Mouse (Mus musculus) gastrocnemius, adult 2 months (tissue): ENCODE measurements around the gene Cd44. TPM values are rescaled to one million over a fixed set of nuclear protein-coding genes. Genes with fewer than 3 reads are reported as not detected.
A peak's percentile ranks its signal among the peaks of the same experiment; 100 is the strongest.

Experiments
- DNase-seq: peaks from one replicate; pipeline ENCODE4 v3.0.0; 2022
- H3K27ac ChIP-seq: fragments of 200-600 bp; 2 replicates; pipeline ENCODE4 v1.8.1; 2022; ENCODE audit warnings: mild to moderate bottlenecking
- H3K4me3 ChIP-seq: fragments of 200-600 bp; 2 replicates; pipeline ENCODE4 v1.8.1; 2022; ENCODE audit warnings: mild to moderate bottlenecking, moderate library complexity
- CTCF ChIP-seq: fragments of 200-600 bp; IDR thresholded peaks from 2 replicates; pipeline ENCODE4 v1.8.1; 2022; ENCODE audit warnings: antibody characterized with exemption, mild to moderate bottlenecking, moderate library complexity
- intact Hi-C: fragments of 180-260 bp; cut with DNase I; formaldehyde crosslinking; loops from one replicate; pipeline ENCODE4 v1.15.1; 2025
- total RNA-seq, 2 experiments: library from RNA; stranded (reverse); gene quantifications; 2 replicates each; pipeline ENCODE4 v1.2.3; 2021

Gene Cd44
- total RNA-seq, 2 experiments from 2014 or later: 4.1 to 6.1 TPM

DNA sequence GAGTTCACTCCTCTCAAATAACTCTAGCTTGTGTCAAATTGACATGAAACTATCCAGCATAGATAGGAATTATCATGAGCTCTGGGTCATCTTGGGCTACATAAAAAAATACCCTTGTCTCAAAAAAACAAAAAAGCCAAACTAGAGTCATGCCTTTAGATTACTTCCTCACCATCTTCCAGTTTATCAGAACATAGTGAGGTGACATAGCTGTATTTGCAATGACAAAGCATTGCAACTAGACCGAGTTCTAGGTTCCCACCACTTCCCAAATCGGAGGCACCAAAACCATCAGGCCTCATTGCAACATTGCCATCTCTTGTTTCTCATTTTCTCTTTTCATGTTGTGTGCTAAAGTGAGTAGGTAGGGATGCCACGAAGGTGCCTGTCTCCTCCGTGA, 24.0 kb downstream of the Cd44 start:
- H3K27ac ChIP-seq: peak overlapping the region; percentile 57; the same call in 1 of the 2 replicates
- no peak for DNase-seq
- no peak for TF ChIP-seq CTCF
- no peak overlapping the region for H3K4me3 ChIP-seq
- intact Hi-C loops: no loop called here

DNA sequence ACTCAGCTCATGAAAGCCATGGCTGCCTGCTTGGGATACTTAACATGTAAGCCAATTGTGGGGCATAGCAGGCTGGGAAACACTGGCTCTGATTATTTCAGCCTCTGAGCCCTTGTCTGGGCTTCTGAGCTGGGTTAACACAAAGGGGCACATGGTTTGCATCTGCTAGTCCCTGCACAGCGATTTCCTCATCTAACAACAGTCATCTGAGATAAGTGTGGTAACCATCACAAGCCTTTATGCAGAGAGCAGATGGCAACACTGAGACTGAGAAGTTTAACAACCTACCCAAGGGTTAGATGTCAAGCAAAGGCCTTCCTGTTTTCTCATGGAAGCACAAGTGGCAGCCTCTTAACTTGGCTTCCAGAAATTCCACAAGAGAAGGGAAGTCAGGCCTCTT, 25.3 kb downstream of the Cd44 start:
- Histone ChIP-seq H3K4me3 (no peak overlapping the region), H3K27ac (peak overlapping the region; percentile 57)
- no peak for TF ChIP-seq CTCF
- no peak for DNase-seq
- intact Hi-C loops: no loop called here

DNA sequence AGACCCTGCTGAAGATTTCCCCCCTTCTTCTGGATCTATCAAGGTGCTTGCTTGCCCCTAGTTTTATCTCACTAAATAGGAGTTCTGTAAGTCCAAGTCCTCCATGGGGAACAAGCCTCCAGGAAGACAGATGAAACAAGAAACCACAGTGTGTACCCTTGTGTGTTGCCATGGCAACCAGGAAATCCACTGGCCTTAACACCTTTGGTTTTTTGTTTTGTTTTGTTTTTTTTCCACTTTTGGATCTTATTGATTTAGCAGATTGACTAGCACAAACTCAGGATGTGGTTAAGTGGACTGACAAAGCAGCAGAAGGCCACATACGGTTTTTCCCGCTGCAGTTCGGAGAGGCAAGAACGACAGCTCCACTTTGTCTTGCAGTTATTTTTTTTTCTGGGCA, 27.6 kb downstream of the Cd44 start:
- H3K27ac ChIP-seq: peak overlapping the region; percentile 69
- no peak for TF ChIP-seq CTCF
- intact Hi-C loops: no loop called here
- DNase-seq: no peak
- H3K4me3 ChIP-seq: no peak overlapping the region

DNA sequence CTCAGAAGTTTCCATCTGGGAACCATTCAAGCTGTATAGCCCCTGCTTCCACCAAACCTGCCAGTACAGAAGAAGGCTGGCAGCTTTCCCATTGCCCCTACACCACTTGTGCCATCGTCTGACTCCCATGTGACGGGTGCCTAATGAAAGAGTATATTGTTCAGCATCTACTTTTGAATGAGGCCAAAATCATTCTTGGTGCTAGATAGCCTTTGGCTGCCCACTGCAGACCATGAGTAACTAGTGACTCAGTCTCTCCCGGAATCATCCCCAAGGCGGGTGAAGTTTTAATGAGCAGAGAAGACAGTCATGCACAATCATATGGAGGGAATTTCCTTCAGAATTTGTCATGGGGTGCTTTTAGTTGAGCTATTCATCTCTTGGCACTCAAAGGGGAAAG, 28.3 kb downstream of the Cd44 start:
- TF ChIP-seq CTCF: no peak
- intact Hi-C loops: no loop called here
- DNase-seq: no peak
- no peak overlapping the region for H3K4me3 ChIP-seq
- H3K27ac ChIP-seq: peak overlapping the region; percentile 69

DNA sequence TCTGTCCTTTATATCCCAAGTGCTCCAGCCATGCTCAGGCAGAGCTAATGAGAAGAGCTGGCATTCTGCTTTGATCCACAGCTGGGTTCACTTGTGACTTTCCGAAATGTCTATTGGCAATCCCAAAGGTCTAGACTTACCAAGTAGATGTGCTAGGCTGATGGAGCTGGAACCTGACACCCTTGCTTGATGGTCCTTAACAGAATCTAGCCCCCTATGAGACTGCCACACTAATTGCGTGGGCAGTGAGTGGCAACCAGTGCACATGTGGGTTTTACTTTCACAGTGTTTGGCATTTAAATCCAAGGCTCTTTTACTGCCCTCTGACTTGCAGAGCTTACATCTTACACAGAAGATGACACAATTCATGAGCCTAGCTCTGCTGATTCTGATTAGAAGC, 29.0 kb downstream of the Cd44 start:
- peak overlapping the region; percentile 8; the same call in 1 of the 2 replicates for H3K27ac ChIP-seq
- DNase-seq: no peak
- no peak for TF ChIP-seq CTCF
- H3K4me3 ChIP-seq: no peak overlapping the region
- intact Hi-C loops: no loop called here

DNA sequence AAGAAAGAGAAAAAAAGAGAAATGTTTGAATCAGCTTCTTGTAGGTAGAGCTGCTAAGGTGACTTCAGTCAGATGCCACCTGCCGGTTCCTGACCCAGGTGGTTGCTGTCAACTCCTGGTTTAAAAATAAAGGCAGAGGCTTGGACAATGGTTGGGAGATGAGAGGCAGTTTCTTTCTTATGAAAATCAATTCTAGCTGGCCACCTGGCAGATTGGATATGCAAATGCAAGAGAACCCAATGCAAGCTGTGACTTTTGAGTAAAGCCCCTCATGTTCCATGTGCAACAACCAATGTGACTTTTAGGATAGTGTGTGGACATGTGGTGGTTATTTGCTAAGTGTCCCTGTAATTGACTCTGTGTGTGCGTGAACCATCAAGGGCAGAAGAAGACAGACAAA, 33.0 kb downstream of the Cd44 start:
- TF ChIP-seq CTCF: no peak
- intact Hi-C loops: no loop called here

DNA sequence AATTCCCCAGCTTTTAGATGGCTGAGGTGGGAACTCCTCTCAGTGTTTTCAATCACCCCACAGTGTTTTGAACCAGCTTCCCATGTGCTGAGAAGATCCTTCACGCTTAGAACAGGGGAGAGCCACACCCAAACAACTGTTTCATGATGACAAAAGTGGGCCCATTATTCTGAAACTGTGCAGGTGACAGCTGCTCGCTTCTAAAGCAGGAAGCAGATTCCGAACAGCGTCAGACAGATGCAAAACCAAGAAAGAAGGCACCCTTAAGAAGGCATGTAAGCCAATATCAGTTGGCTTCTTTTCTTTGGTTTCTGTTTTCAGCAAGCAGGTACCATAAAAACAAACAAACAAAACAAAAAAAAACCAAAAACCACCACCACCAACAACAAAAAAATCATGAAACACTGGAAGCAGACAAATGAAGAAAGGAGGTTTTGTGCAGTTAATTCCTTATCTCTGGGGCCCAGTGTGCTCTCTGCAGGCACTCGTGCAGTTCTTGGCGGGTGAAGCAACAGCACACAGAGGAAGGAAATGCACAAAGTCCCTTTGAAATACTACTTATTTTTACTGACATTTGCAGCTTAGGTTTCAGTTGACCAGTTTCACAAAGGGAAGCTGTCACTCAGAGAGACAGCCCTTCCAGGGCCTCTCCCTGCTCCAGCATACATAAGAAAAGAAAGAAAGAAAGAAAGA, 33.9 kb downstream of the Cd44 start:
- H3K27ac ChIP-seq: peak overlapping the region; percentile 38; the same call in 1 of the 2 replicates
- no peak overlapping the region; the same call in 1 of the 2 replicates for H3K4me3 ChIP-seq
- no peak for TF ChIP-seq CTCF
- DNase-seq: no peak
- intact Hi-C loops: no loop called here

More for the DNA sequence above, 33.0 kb downstream of the Cd44 start:
- H3K27ac ChIP-seq: no peak overlapping the region
- no peak for DNase-seq
- no peak overlapping the region for H3K4me3 ChIP-seq

DNA sequence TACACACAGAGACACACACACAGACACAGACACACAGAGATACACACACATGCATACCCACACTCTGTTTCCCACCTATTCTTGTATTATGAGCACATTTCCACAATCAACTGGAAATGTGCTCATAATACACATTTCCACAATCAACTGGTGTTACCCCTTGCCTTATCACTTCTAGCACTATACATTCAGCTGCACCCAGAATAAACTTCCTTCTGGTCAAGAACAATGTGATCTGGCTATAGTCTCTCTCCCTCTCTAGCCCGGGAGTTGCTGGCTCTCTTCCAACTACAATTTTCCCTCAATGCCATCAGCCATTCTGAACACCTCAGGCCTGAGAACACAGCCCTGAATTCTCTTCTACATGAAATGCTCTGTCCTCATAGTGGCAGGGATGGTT, 34.9 kb downstream of the Cd44 start:
- no peak for DNase-seq
- Histone ChIP-seq H3K4me3 (no peak overlapping the region), H3K27ac (peak overlapping the region; percentile 38; the same call in 1 of the 2 replicates)
- TF ChIP-seq CTCF: no peak
- intact Hi-C loops: no loop called here

DNA sequence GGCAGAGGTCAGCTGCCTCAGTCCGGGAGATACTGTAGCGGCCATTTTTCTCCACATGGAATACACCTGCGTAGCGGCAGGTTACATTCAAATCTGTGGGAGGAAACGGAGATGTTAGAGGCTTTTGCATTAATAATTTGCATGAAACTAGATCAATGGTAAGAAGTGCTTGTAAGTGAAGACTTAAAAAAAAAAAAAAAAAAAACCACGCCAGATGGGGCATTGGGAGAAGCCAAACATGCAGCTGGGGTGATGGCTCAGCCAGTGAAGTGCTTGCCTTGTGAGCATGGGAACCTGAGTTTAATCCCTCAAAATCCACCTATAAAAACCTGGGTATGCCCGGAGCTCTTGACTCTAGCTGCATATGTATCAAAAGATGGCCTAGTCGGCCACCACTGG, 36.1 kb downstream of the Cd44 start:
- intact Hi-C loops: no loop called here
- Histone ChIP-seq H3K27ac (no peak overlapping the region), H3K4me3 (no peak overlapping the region)
- no peak for TF ChIP-seq CTCF
- no peak for DNase-seq

DNA sequence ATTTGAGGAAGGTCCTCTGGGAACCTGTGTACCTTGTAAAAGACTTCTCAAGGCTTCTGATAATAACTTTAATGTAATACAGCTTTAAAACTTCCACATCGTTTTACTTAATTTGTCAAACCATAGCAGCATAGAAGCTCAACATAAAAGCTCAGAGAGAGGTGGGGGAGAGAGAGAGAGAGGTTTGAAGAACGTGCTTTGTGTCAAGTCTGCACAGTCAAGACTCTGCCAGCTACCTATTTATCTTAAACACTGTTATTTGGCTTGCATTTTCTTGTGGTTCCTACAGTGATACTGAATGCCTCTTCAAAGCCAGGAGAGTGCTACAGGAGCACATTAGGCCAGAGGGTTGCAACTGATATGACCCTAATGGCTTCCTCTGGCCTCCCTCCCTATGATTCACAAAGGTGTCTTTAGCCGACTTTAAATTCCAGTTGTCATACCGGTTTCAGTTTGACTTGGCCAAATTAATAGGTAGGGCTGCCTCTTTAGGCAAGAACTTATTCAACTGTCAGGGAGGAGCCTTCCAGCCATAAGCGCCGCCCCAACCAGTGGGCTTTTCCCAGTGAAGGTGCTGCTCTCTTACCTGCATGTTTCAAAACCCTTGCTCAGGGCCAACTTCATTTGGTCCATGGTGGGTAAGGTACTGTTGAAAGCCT, 36.6 kb downstream of the Cd44 start:
- Histone ChIP-seq H3K4me3 (no peak overlapping the region), H3K27ac (no peak overlapping the region)
- intact Hi-C loops: no loop called here
- no peak for DNase-seq
- no peak for TF ChIP-seq CTCF

DNA sequence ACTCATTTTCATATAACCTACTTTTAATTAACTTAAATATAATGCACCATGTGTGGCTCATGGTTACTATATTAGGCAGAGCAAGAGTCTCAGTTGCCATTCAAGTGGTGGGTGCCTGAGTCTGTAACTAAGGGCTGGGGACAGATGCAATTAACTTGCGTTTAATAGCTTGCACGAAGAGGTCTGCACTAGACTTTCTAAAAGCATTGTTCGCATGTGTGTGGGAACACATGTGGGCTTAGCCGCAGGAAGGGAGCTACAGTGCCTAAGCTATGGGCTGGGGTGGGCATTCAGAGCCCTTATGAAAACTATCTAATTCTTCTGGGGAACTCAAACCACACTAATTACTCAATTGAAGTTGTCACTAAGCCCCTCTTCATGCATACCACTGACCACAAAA, 37.4 kb downstream of the Cd44 start:
- DNase-seq: no peak
- intact Hi-C loops: no loop called here

DNA sequence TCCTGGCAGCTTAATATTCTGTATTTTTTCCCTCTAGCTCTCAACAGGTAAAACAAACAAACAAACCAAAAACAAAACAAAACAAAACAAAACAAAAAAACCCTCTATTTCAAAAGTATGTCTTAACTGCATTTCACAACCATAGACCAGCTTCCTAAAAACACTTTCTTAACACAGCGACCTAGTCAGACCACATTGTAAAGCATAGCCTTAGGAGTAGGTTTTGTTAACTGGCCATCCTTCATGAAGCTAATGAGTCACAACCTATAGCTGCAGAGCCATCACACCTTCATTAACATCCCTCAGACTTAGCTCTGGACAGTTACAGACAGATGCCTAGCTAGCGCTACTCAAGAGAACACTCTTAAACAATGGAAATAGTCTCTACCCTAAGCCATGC, 37.9 kb downstream of the Cd44 start:
- DNase-seq: no peak
- intact Hi-C loops: no loop called here

More for the DNA sequence above, 37.4 kb downstream of the Cd44 start:
- H3K4me3 ChIP-seq: no peak overlapping the region
- no peak overlapping the region for H3K27ac ChIP-seq
- TF ChIP-seq CTCF: no peak

DNA sequence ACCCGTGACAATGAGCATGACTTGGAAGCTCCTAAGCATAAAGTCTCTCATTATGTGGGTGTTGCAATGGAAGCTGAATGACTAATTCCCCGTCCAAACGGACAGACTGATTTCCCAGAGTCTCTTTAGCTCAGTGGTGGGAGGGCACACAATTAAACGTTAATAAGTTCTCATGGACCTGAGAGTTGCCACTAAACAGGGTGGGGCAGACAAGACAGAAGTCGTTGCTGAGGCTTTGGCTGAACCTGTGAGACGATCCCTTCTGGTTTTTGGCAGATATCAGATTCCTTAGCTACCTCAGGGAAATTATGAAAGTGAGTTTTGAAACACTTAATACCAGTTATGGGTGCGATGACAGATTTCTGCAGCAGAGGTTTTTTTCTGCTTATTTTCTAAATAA, 38.8 kb downstream of the Cd44 start:
- DNase-seq: no peak
- intact Hi-C loops: no loop called here
- Histone ChIP-seq H3K27ac (no peak overlapping the region), H3K4me3 (no peak overlapping the region)
- no peak for TF ChIP-seq CTCF

More for the DNA sequence above, 37.9 kb downstream of the Cd44 start:
- TF ChIP-seq CTCF: no peak
- Histone ChIP-seq H3K4me3 (no peak overlapping the region), H3K27ac (no peak overlapping the region)

DNA sequence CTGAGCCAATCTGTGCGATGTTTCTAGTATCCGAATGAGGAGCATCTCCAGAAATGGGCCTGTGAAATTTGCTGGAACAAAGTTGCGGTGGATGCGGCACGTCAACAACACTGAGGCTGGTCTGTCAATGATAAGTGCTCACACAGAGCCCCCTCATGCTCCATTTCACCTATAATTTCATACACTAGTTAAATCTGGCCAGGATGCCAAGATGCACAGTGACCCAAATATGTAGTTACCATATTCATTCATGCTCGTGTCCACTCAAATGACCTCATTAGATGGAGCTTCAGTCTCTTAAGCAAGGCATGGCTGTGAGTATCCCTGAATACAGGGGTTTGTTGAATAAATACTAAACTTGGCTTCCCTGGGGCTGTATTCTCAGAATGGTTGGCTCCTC, 43.2 kb downstream of the Cd44 start:
- DNase-seq: no peak
- TF ChIP-seq CTCF: no peak
- H3K27ac ChIP-seq: no peak overlapping the region
- H3K4me3 ChIP-seq: no peak overlapping the region
- intact Hi-C loops: no loop called here
